Mouse (Mus musculus): ENCODE data around the gene Atg4b.
A peak's percentile ranks its signal among the peaks of the same experiment; 100 is the strongest.
"Not testable (repeated sequence)": the region's sequence is repeated elsewhere in the genome, so short reads cannot be mapped to it uniquely, and the experiment has no call there.

Gene Atg4b

GRCm38 (mm10) chr1:93817823-93818532, 66.7 kb downstream of the Atg4b start:
- no peak for ATAC-seq (ENCODE audit: low TSS enrichment)

GRCm38 (mm10) chr1:93818722-93819121, 67.4 kb downstream of the Atg4b start:
- no peak for ATAC-seq (ENCODE audit: low TSS enrichment)

- no peak for ATAC-seq (ENCODE audit: low TSS enrichment)
Observed at GRCm38 (mm10) chr1:93823796-93824495, 72.6 kb downstream of the Atg4b start.

DNA sequence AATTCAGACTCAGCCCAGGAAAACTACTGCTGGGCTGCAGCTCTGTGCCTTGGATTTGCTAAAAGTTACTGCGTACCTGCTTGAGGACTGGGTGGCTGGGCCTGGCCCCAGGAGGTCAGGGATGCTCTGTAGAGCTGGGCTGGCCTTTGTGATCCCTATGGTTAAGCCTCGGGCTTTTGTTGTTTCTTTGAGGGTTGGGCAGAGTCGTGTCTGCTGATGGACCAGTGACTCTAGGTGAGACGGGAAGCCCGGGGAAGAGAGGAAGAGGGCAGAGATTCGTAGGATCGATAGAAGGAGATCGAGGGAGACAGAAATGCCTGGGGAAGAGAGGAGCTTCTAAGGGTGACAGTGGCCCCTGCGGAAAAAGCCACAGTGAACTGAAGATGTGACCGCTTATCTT, 73.3 kb downstream of the Atg4b start, which contains the start of gene D2hgdh:
Gene D2hgdh (plus strand): TSS at position 301 of the 400 bp plus-strand sequence.
- peak; percentile 7 for ATAC-seq (ENCODE audit: low TSS enrichment)

DNA sequence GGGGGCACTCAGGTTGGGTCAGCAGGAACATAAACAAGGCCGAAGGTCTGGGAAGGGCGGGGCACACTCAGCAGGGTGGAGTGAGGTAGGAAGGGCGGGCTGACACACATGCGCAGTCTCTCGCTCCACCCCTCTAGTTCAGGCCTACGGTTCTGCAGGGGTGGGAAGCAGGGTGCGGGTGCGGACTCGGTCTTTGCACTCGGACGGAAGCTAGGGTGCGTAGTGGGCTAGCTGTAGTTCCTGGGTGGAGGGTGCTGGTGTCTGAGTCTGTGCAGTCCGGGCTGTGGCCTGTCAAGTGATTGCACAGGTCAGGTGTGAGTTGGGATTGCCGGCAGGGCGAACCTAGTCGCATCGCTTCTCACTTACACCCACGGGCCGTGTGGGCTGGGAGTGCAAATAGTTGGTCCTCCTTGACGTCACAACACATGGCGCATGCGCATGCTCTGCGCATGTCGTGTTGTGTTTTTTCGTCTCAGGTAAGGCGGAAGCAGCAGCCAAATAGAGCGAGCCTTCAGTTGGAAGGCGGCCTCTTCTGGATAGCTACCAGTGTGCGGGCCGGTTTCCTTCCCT, 73.9 kb downstream of the Atg4b start:
- peak; percentile 90 for ATAC-seq (ENCODE audit: low TSS enrichment)

DNA sequence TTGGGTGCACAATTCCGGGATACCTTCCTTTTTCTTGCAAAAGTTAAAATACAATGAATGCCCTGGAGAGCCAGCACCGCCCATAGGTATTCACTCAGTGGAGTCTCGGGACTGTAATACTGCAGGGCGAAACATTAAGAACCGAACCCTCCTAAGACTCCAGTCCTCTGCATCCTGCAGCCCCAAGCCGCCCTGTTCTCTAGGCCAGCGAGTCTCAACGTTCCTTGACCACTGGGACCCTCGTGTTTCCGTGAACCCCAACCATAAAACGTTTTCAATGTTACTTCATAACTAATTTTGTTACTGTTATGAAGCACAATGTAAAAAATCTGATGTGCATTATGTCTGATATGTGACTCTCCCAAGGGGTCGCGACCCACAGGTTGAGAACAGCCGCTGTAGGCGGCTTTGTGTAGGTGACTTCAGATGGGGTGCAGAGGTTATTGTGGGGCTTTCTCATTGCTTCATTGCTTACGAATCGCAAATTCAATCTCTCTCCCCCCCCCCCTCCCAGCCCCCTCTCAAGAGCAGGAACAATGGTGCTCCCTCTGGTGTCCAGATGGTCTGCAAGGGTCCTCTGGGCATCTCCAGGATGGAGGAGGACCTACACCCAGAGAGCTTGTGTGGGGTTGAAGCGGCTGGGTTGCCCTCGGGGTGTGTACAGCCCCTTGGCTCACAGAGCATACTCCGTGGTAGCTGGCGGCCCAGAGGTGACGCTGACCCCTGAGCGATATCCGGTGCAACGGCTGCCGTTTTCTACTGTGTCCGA, 74.7 kb downstream of the Atg4b start:
- peak; percentile 35 for ATAC-seq (ENCODE audit: low TSS enrichment)

DNA sequence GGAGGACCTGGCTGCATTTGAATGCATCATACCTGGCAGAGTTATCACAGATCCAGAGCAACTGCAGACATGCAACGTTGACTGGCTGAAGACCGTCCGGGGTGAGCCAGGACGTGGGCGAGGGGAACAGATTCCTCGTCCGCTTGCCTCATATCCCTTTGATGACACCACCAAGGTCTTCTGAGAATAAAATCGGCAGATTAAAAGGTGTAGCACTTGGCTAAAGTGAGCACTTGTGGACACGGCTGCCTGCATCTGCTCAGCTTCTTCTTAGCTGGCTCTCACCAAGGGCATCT, 75.2 kb downstream of the Atg4b start:
- no peak for ATAC-seq (ENCODE audit: low TSS enrichment)

- peak; percentile 91 for ATAC-seq (ENCODE audit: low TSS enrichment)
Observed at GRCm38 (mm10) chr1:93832754-93833360, 81.6 kb downstream of the Atg4b start.

GRCm38 (mm10) chr1:93834671-93835150, 83.4 kb downstream of the Atg4b start:
- no peak for ATAC-seq (ENCODE audit: low TSS enrichment)

- no peak for ATAC-seq (ENCODE audit: low TSS enrichment)
Observed at GRCm38 (mm10) chr1:93835211-93835610, 83.9 kb downstream of the Atg4b start.

GRCm38 (mm10) chr1:93835876-93836531, 84.7 kb downstream of the Atg4b start:
- peak; percentile 63 for ATAC-seq (ENCODE audit: low TSS enrichment)

- no peak for ATAC-seq (ENCODE audit: low TSS enrichment)
Observed at GRCm38 (mm10) chr1:93836532-93836913, 85.2 kb downstream of the Atg4b start.

DNA sequence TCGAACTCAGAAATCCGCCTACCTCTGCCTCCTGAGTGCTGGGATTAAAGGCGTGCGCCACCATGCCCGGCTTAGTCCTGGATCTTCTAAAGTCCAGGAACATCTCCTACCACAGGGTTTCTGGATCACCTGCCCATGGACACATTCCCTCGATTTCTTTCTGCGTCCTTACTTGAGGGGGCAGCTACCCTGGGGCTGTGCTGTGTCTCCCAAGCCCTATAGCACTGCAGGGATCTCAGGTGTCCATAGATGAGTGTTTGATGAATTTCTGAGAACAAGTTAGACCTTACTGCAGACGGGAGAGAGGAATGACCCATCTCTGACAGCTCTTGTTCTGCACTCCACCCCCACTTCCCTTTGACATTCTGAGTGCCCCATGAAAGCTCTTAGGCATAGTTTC, 86.0 kb downstream of the Atg4b start:
- no peak for ATAC-seq (ENCODE audit: low TSS enrichment)

- ATAC-seq (ENCODE audit: low TSS enrichment): not testable (repeated sequence)
Observed at GRCm38 (mm10) chr1:93838569-93838968, 87.3 kb downstream of the Atg4b start.
